8 mouse cellular contexts compared by ENCODE assay signal in the genomic region with DNA sequence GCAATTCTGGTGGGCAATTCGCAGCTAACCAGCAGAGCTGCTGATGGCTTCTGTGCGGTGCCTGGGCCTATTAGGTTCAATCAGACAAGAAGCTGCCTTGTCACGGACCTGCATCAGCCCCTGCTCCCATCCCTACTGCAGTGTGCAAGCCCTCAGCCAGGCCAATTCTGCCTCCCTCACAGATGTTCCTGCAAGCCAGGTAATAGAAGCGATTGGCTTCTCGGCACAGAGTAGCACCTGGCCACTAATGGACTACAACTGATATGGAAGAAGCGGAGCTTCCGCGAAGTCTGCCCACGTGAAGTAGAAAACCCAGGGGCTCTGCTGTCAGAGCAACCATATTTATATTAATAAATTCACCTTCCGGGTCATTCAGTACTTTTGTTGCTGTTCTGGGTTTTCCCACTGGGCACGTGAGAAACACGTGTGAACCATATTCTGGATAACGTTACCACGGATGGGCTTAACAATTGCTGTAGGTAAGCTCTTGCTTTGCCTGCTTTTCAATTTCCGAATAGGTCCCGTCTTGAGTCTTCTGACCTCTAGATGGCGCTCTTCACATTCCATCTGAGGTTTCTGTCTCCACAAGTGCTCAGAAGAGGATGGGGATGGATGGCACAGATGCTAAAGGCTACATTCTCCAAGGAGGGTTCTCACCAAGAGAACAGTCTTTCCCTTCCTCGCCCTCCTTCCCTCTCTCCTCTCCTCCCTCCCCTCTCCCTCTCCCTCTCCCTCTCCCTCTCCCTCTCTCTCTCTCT. TPM values are rescaled to one million over a fixed set of nuclear protein-coding genes. Genes with fewer than 3 reads are reported as not detected.
DNase-seq lines count a peak whose midpoint lies in the region; ATAC-seq and TF ChIP-seq lines count a peak whose summit lies in the region.
"Had no signal": no experiment of that assay in that cellular context is flagged by ENCODE, and none has a peak within 500 bp of the region (broad histone marks: within the 10 kb centered on the region; RNA-seq: fewer than 3 reads in every experiment).

No protein-coding gene starts in this region.

- H3K4me1 ChIP-seq in heart, adult 2 months (ENCODE audit: control insufficient read depth, insufficient read depth, low read length) = no peaks in the 10 kb centered on the region; the same call in 1 of the 2 replicates
- H3K4me1 ChIP-seq in kidney, embryonic 14.5 days (ENCODE audit: control insufficient read depth, insufficient read depth, low read length) = no peaks in the 10 kb centered on the region
- H3K4me1 ChIP-seq in liver, embryonic 14.5 days (replicated peaks; ENCODE audit: control insufficient read depth in 2 of 2, insufficient read depth in 2 of 2, low read length in 1 of 2) = no peaks in the 10 kb centered on the region

- no peak for TF ChIP-seq EP300 in heart, adult 2 months (IDR thresholded peaks at IDR 0.05; ENCODE audit: insufficient read depth, low read depth, low read length)
- no peak for TF ChIP-seq EP300 in liver, embryonic 14.5 days (IDR thresholded peaks at IDR 0.05; ENCODE audit: low read depth)

- no peak overlapping the region for H3K4me2 ChIP-seq in kidney, embryonic 14.5 days (replicated peaks; ENCODE audit: low read depth, low read length)
- H3K4me2 ChIP-seq in liver, embryonic 14.5 days (ENCODE audit: low read depth) = no peak overlapping the region
- H3K4me2 ChIP-seq: heart, embryonic 15.5 days had no signal

- peak; percentile 73 for TF ChIP-seq CTCF in Patski (IDR thresholded peaks at IDR 0.05)
- TF ChIP-seq CTCF in heart, adult 2 months (IDR thresholded peaks at IDR 0.05) = peak; percentile 84
- peak; percentile 76 for TF ChIP-seq CTCF in liver, embryonic 14.5 days (IDR thresholded peaks at IDR 0.05; ENCODE audit: low read depth)

- intact Hi-C loops in heart, adult 2 months (cut with DNase I) = loop anchor here (1.0 to 5.0 kb wide), 3 partner anchors 42 to 381 kb away; no protein-coding TSS in a partner anchor

- no peak for DNase-seq in Patski (ENCODE audit: low read depth, low spot score)
- peak; percentile 29 to 55 for DNase-seq in cerebellum, postnatal 36 days
- DNase-seq in heart, adult 2 months = peak in 1 of 2 experiments; percentile 44
- peak in 2 of 3 experiments; percentile 31 to 37 for DNase-seq in liver, embryonic 14.5 days (ENCODE audit: low read depth in 3 of 3, low spot score in 3 of 3)
- DNase-seq in retina, adult 2 months (ENCODE audit: low read depth, low spot score) = peak; percentile 60

- H3K9me3 ChIP-seq in kidney, embryonic 14.5 days (ENCODE audit: control insufficient read depth, low read length) = no peaks in the 10 kb centered on the region
- H3K9me3 ChIP-seq in liver, embryonic 14.5 days (ENCODE audit: control insufficient read depth, low read length) = no peaks in the 10 kb centered on the region
- H3K9me3 ChIP-seq: heart, embryonic 15.5 days had no signal

- 34% methylated on average over 18 of the region's 18 CpGs for WGBS in heart, adult 2 months
- 24% methylated on average over 18 of the region's 18 CpGs for WGBS in kidney, embryonic 14.5 days
- 30% methylated on average over 18 of the region's 18 CpGs for WGBS in liver, embryonic 14.5 days (ENCODE audit: insufficient replicate concordance)

- no peak overlapping the region for H3K4me3 ChIP-seq in heart, adult 2 months
- no peak overlapping the region for H3K4me3 ChIP-seq in kidney, embryonic 14.5 days (ENCODE audit: low read length)
- H3K4me3 ChIP-seq in liver, embryonic 14.5 days (ENCODE audit: insufficient read depth in 1 of 2, low read depth in 2 of 2, low read length in 2 of 2) = no peak overlapping the region
- H3K4me3 ChIP-seq: heart, embryonic 15.5 days had no signal

- H3K36me3 ChIP-seq in heart, adult 2 months (ENCODE audit: control insufficient read depth, insufficient read depth, low read length) = no peaks in the 10 kb centered on the region
- H3K36me3 ChIP-seq in kidney, embryonic 14.5 days (ENCODE audit: control insufficient read depth, insufficient read depth, low read length) = no peaks in the 10 kb centered on the region
- no peaks in the 10 kb centered on the region for H3K36me3 ChIP-seq in liver, embryonic 14.5 days (replicated peaks; ENCODE audit: control insufficient read depth, insufficient read depth, low read depth)
- H3K36me3 ChIP-seq: heart, embryonic 15.5 days had no signal

- in situ Hi-C loops in Patski (cut with MboI; ENCODE audit: low pct_unique_long_range_greater_than_20kb) = no loop called here

- H3K79me2 ChIP-seq in heart, adult 2 months (replicated peaks; ENCODE audit: control insufficient read depth, insufficient read depth, low read length) = no peaks in the 10 kb centered on the region

- no peak overlapping the region for H3K9ac ChIP-seq in heart, adult 2 months (ENCODE audit: low read depth, low read length)
- no peak overlapping the region for H3K9ac ChIP-seq in kidney, embryonic 14.5 days (ENCODE audit: low read depth, low read length)
- H3K9ac ChIP-seq in liver, embryonic 14.5 days (replicated peaks) = no peak overlapping the region
- H3K9ac ChIP-seq: heart, embryonic 15.5 days had no signal

- ATAC-seq in CD4-positive, CD25-positive, alpha-beta regulatory T cell, adult 4 months = peak; percentile 67
- no peak for ATAC-seq in Patski
- peak; percentile 53; the same call in 1 of the 2 replicates for ATAC-seq in kidney, embryonic 14.5 days (ENCODE audit: low FRiP score, low TSS enrichment)
- ATAC-seq in liver, embryonic 14.5 days (ENCODE audit: insufficient read depth) = no peak

- TF ChIP-seq POLR2A in heart, adult 2 months (IDR thresholded peaks at IDR 0.05; ENCODE audit: insufficient read depth, low read depth, low read length) = no peak

- peaks cover 73% of the 10 kb centered on the region for H3K27me3 ChIP-seq in Patski
- H3K27me3 ChIP-seq in heart, adult 2 months (ENCODE audit: control insufficient read depth, insufficient read depth, low read length) = no peaks in the 10 kb centered on the region
- no peaks in the 10 kb centered on the region for H3K27me3 ChIP-seq in kidney, embryonic 14.5 days (ENCODE audit: control insufficient read depth, insufficient read depth, low read length)
- no peaks in the 10 kb centered on the region for H3K27me3 ChIP-seq in liver, embryonic 14.5 days (ENCODE audit: control insufficient read depth, insufficient read depth, low read length)

- POLR2A ChIA-PET in Patski (lab: Charles Lee) = no interaction called here

- no peak overlapping the region for H3K27ac ChIP-seq in heart, adult 2 months
- H3K27ac ChIP-seq in kidney, embryonic 14.5 days (ENCODE audit: low read depth, low read length) = no peak overlapping the region
- H3K27ac ChIP-seq in liver, embryonic 14.5 days = no peak overlapping the region
- H3K27ac ChIP-seq: heart, embryonic 15.5 days had no signal

- CTCF ChIA-PET in Patski (lab: Charles Lee) = interaction anchor here (0.8 to 2.8 kb wide), 6 partner anchors 10 to 40 kb away, joined by 3 to 13 read pairs (median 3); no protein-coding TSS in a partner anchor

RNA-seq across cellular contexts. Expression of a gene that starts 19.3 kb away (rescaled TPM):
- polyA plus RNA-seq in CD4-positive, CD25-positive, alpha-beta regulatory T cell, adult 4 months (2017; shearing (Covaris generic)) = 10 to 100 TPM; 13.6 to 19.4 TPM
- polyA plus RNA-seq in Patski (2021) = not detected
- 1 to 10 TPM; 1.1 to 1.4 TPM for total RNA-seq in heart, adult 2 months (2021)
- 1.4 and 1.5 TPM in 2 replicates for polyA plus RNA-seq in heart, adult 2 months (2012; rRNA removed)
- 1.1 and 1.5 TPM in 2 replicates for polyA plus RNA-seq in kidney, embryonic 14.5 days (2014; fragmentation: Nextera tagmentation; extraction: Ambion mirVana)
- polyA plus RNA-seq in liver, embryonic 14.5 days (2012; rRNA removed) = 0.30 and 0.35 TPM in 2 replicates
- polyA plus RNA-seq in liver, embryonic 14.5 days (2014; fragmentation: Nextera tagmentation; extraction: Ambion mirVana) = 0.51 and 0.57 TPM in 2 replicates

Comparison
In these comparisons a context has a peak if more than half of its experiments do, and no peak if none do; other contexts are left out.
1. ATAC-seq: peak in CD4-positive, CD25-positive, alpha-beta regulatory T cell, adult 4 months (single experiment) and kidney, embryonic 14.5 days (single experiment); none in Patski (single experiment) and liver, embryonic 14.5 days (single experiment).
2. Peak in every context shown above with its lines, with median percentiles within 50 percentile points of each other: CTCF ChIP-seq.